Mouse (Mus musculus) hindbrain, postnatal 0 days (tissue): ENCODE measurements at regions not wholly inside any gene's neighbourhood (a gene's known extent, or its start where the extent isn't known, plus 50 kb on each side); places are given as distances from the start of the nearest gene placed in this dataset.

Experiments
- ATAC-seq: fragments of 200-750 bp; cut with Nextera tagmentation; 2 replicates; pipeline ENCODE4 v1.8.0; 2017; ENCODE audit warnings: mild to moderate bottlenecking, moderate TSS enrichment, moderate library complexity
- DNase-seq: peaks from one replicate; pipeline ENCODE4 v3.0.0-alpha.2; 2015; ENCODE audit warnings: low spot score
- H3K27ac ChIP-seq: fragments of 300-500 bp; sonication (generic); 2 replicates; pipeline ENCODE4 v1.5.1; 2014; ENCODE audit warnings: mild to moderate bottlenecking
- H3K27me3 ChIP-seq: fragments of 300-500 bp; sonication (generic); 2 replicates; pipeline ENCODE4 v1.6.1; 2014; ENCODE audit warnings: low read length, mixed read lengths; ENCODE audit not compliant: insufficient read depth
- H3K36me3 ChIP-seq: fragments of 300-500 bp; sonication (generic); 2 replicates; pipeline ENCODE4 v1.6.1; 2014; ENCODE audit warnings: low read length, mixed read lengths; ENCODE audit not compliant: insufficient read depth
- H3K4me1 ChIP-seq: fragments of 300-500 bp; sonication (generic); 2 replicates; pipeline ENCODE4 v1.6.1; 2014; ENCODE audit warnings: antibody characterized with exemption, low read length, mixed read lengths; ENCODE audit not compliant: insufficient read depth
- H3K4me2 ChIP-seq: fragments of 300-500 bp; sonication (generic); 2 replicates; pipeline ENCODE4 v1.6.1; 2014; ENCODE audit warnings: low read depth, mild to moderate bottlenecking, low read length, moderate library complexity, mixed read lengths
- H3K4me3 ChIP-seq: fragments of 300-500 bp; sonication (generic); 2 replicates; pipeline ENCODE4 v1.5.1; 2014; ENCODE audit warnings: low read length
- H3K9ac ChIP-seq: fragments of 300-500 bp; sonication (generic); replicated peaks from 2 replicates; pipeline ENCODE4 v1.6.1; 2014; ENCODE audit warnings: mild to moderate bottlenecking, low read length, moderate library complexity, mixed read lengths
- H3K9me3 ChIP-seq: fragments of 300-500 bp; sonication (generic); 2 replicates; pipeline ENCODE4 v1.6.1; 2016; ENCODE audit warnings: low read length, mixed read lengths
- CTCF ChIP-seq: IDR thresholded peaks from 2 replicates; pipeline ENCODE4 v1.5.1; 2016; ENCODE audit warnings: antibody characterized with exemption, control low read depth, low read depth
- WGBS: fragments of 180-500 bp; shearing (Covaris S2); extraction: QIAGEN DNeasy Blood & Tissue Kit; methylation state at CpG from one replicate; pipeline ENCODE4 v1.1.7; 2014; 5-methylcytosine and 5-hydroxymethylcytosine counted together

GRCm38 (mm10) chr3:82271965-82272364, 85.9 kb upstream of the Map9 start:
- Histone ChIP-seq H3K4me1 (0 out of 2 replicates have a peak, but pooled peaks cover 6% of the 10 kb centered on the region), H3K9me3 (no peaks in the 10 kb centered on the region; the same call in 1 of the 2 replicates), H3K4me3 (no peak overlapping the region), H3K36me3 (no peaks in the 10 kb centered on the region), H3K4me2 (no peak overlapping the region), H3K27me3 (no peaks in the 10 kb centered on the region), H3K9ac (no peak overlapping the region), H3K27ac (no peak overlapping the region)
- WGBS = 67% methylated on average over 1 of the region's 1 CpGs
- ATAC-seq (no peak), DNase-seq (no peak)
- no peak for TF ChIP-seq CTCF

- no peak overlapping the region for H3K4me3 ChIP-seq
- H3K27ac ChIP-seq = no peak overlapping the region
- H3K36me3 ChIP-seq = no peaks in the 10 kb centered on the region
- no peak for DNase-seq
- H3K9me3 ChIP-seq = no peaks in the 10 kb centered on the region; the same call in 1 of the 2 replicates
- no peak overlapping the region for H3K4me2 ChIP-seq
- TF ChIP-seq CTCF = no peak
- H3K27me3 ChIP-seq = no peaks in the 10 kb centered on the region
- 98% methylated on average over 1 of the region's 1 CpGs for WGBS
- ATAC-seq = no peak
- H3K9ac ChIP-seq = no peak overlapping the region
- H3K4me1 ChIP-seq = no peaks in the 10 kb centered on the region
Measured at GRCm38 (mm10) chr3:82265941-82266340, 91.9 kb upstream of the Map9 start.

GRCm38 (mm10) chr3:82261976-82262375, 95.9 kb upstream of the Map9 start:
- no peak overlapping the region for H3K27ac ChIP-seq
- no peak for TF ChIP-seq CTCF
- no peak overlapping the region for H3K4me3 ChIP-seq
- no peak overlapping the region for H3K9ac ChIP-seq
- no peak overlapping the region for H3K4me2 ChIP-seq
- H3K4me1 ChIP-seq = no peaks in the 10 kb centered on the region
- H3K36me3 ChIP-seq = no peaks in the 10 kb centered on the region
- 90% methylated on average over 3 of the region's 3 CpGs for WGBS
- H3K9me3 ChIP-seq = no peaks in the 10 kb centered on the region
- DNase-seq = no peak
- no peak for ATAC-seq
- H3K27me3 ChIP-seq = no peaks in the 10 kb centered on the region

GRCm38 (mm10) chr3:82259986-82260652, 97.7 kb upstream of the Map9 start:
- Histone ChIP-seq H3K4me3 (no peak overlapping the region), H3K9ac (no peak overlapping the region), H3K4me2 (no peak overlapping the region), H3K36me3 (no peaks in the 10 kb centered on the region), H3K27ac (no peak overlapping the region), H3K4me1 (no peaks in the 10 kb centered on the region), H3K9me3 (no peaks in the 10 kb centered on the region), H3K27me3 (no peaks in the 10 kb centered on the region)
- ATAC-seq (no peak), DNase-seq (no peak)
- WGBS = 90% methylated on average over 4 of the region's 4 CpGs
- TF ChIP-seq CTCF = no peak

DNA sequence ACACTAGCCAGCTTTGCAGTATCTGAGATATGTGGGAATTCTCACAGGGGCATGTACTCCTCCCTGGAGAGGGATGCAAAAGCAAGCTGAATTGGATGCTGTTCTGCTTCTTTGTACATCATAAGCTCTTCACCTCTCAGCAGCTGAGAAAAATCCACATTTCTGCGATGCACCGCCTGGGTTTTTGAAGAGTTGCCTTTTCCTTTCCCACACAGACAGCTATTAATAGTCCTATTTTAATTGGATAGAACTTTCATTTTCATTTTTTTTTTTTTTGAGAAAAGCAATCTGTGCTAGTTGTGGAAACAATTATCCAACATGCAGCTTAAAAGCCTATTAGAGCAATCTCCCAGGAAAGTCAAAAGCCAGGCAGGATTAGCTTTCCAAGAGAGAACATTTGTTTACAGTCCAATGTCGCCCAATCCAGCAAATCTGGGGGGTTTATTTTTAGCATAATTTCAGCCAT, 105.2 kb upstream of the Gucy1a1 start:
- WGBS = 29% methylated on average over 3 of the region's 3 CpGs
- Histone ChIP-seq H3K4me3 (no peak overlapping the region), H3K4me2 (no peak overlapping the region), H3K9ac (no peak overlapping the region), H3K4me1 (0 out of 2 replicates have a peak, but pooled peaks cover 3% of the 10 kb centered on the region), H3K27me3 (no peaks in the 10 kb centered on the region), H3K27ac (peak overlapping the region; percentile 66), H3K9me3 (no peaks in the 10 kb centered on the region), H3K36me3 (no peaks in the 10 kb centered on the region)
- peak; percentile 67; the same call in 1 of the 2 replicates for ATAC-seq
- peak; percentile 33 for DNase-seq
- TF ChIP-seq CTCF = no peak

DNA sequence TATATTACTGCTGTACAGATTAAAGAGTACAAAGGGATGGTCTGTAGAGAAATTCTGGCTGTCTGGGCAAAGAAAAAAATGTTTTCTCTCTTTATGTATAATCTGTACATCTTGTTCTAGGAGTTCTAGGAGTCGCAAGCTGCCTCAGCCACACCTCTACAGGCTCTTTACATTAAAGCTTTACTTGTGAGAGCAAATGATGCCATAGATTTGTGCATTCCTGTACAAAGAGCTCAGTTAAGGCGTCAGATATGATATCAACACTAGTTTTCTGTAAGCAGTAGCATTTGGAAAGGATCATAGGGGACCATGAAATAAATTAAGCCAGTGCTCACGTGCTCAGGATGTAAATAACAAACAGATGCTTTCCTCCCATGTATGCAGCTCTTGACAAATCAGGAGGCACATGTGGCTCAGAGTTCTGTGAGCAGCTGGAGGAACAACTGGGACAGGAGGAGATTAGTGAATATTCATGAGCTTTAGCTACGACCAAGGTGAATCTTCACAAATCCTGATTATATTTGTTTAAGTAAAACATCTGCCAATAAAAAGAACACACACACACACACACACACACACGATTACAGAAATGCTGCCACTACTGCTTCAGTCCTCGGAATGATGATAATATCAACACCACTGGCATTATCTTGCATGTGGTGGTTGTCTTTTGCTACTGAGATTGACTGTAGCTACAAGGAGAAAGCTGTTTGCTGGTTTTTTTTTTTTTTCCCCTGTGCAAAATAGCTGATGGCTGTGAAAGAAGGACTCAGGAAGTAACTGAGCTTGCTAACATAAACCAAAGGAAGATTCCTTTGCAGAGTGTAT, 104.6 kb upstream of the Gucy1a1 start:
- no peak for TF ChIP-seq CTCF
- Histone ChIP-seq H3K9me3 (no peaks in the 10 kb centered on the region), H3K4me2 (no peak overlapping the region), H3K27me3 (no peaks in the 10 kb centered on the region), H3K36me3 (no peaks in the 10 kb centered on the region), H3K4me1 (0 out of 2 replicates have a peak, but pooled peaks cover 3% of the 10 kb centered on the region), H3K27ac (peak overlapping the region; percentile 66), H3K9ac (no peak overlapping the region), H3K4me3 (no peak overlapping the region)
- ATAC-seq (peak; percentile 62; the same call in 1 of the 2 replicates), DNase-seq (peak; percentile 31)
- 47% methylated on average over 6 of the region's 6 CpGs for WGBS
